Mouse (Mus musculus) left cerebral cortex, postnatal 25 days (tissue): ENCODE data around the gene Mmd. TPM values are rescaled to one million over a fixed set of nuclear protein-coding genes. Genes with fewer than 3 reads are reported as not detected.
"Not testable (repeated sequence)": the region's sequence is repeated elsewhere in the genome, so short reads cannot be mapped to it uniquely, and the experiment has no call there.

Experiments
- DNase-seq, 2 experiments: peaks; one replicate each; pipeline ENCODE4 v3.0.0; 2022; ENCODE audit warnings: low spot score in 2 of 2, mixed read lengths in 1 of 2
- intact Hi-C: fragments of 180-260 bp; cut with DNase I; formaldehyde crosslinking; loops from one replicate; pipeline ENCODE4 v1.15.1; 2025
- total RNA-seq, 2 experiments: library from RNA; stranded (reverse); gene quantifications; 2 replicates each; pipeline ENCODE4 v1.2.3; 2021

The Mmd gene
- total RNA-seq, 2 experiments from 2014 or later: 227 to 240 TPM

DNA sequence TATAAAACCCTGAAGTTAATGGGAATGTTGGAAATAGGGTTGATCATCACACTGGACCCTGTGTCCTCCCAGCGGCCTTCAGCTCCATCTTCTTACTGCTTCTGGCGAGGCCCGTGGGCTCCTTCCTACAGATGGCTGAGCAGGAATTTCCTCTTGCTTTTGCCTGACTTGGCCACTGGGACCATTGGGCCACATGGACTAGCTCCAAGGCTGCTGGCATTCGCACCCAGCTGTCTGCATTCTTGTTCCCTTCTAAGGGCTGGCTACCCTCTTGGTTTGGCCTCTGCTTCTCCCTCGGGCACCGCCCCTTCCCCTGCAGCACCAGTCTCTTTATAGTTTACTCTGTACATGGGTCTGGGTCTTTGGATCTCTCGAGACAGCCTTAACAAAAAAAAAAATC, 26.4 kb downstream of the Mmd start:
- no peak for DNase-seq
- intact Hi-C loops: no loop called here

DNA sequence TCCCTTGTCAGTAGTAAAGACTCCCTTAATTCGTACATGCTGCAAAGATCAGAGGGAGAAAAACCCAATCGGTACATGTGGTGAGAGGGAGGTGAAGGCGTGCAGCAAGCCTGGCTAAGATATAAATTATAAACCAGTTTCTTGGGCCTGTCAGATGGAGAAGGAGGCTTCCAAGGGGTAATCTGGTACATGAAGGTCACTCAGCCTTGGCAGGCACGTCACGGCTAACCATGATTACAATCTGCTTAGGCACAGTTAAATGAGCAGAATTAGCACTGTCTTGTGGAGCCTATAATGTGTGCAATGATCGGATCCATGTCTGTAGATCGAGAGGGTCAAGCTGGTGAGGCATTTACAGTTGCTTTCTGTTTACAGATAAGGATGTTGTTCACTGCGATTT, 26.9 kb downstream of the Mmd start:
- intact Hi-C loops: no loop called here
- no peak for DNase-seq

DNA sequence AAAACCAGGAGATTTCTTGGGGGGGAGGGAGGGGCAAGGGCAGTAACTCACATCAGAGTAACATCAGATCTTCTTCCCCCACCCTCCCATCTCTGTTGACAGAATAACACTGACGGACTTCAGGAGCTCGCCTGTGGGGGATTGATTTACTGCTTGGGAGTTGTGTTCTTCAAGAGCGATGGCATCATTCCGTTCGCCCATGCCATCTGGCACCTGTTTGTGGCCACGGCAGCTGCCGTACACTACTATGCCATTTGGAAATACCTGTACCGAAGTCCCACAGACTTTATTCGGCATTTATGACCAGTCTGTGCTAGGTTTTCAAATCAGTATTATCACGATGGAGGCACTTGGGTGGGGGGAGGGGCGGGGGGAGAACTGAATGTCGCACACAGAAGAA, 27.3 kb downstream of the Mmd start:
- no peak for DNase-seq
- intact Hi-C loops: no loop called here

DNA sequence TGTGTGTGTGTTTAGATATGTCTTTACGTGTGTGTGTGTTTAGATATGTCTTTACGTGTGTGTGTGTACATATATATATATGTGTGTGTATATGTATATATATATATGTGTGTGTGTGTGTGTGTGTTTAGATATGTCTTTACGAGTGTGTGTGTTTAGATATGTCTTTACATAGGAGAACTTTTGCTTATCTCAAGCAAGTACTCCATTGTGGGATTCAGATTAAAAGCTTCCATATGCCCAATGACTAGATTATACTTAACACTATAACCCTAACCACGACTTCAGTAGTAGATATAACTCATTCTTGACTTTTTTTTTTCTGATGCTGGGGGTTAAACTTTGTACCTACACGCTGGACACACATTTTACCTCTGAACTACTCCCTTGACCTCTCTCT, 30.8 kb downstream of the Mmd start:
- intact Hi-C loops: no loop called here

DNA sequence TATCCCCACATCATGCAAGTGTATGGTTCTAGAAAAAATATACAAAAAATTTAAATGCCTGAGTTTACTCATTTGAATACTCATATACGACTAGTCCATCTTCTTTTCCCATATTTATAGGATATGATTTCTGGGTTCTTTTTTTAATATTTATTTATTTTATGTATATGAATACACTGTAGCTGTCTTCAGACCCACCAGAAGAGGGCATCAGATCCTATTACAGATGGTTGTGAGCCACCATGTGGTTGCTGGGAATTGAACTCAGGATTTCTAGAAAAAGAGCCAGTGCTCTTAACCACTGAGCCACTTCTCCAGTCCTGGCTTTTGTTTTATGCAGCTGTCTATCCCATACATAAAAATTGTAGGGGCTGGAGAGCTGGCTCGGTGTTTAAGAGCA, 32.7 kb downstream of the Mmd start:
- not testable (repeated sequence) for DNase-seq
- intact Hi-C loops: loop anchor here (2.0 kb wide), 1 partner anchor 33 kb away; the partner anchor contains the start of gene Mmd

More for the DNA sequence above, 30.8 kb downstream of the Mmd start:
- DNase-seq: no peak

DNA sequence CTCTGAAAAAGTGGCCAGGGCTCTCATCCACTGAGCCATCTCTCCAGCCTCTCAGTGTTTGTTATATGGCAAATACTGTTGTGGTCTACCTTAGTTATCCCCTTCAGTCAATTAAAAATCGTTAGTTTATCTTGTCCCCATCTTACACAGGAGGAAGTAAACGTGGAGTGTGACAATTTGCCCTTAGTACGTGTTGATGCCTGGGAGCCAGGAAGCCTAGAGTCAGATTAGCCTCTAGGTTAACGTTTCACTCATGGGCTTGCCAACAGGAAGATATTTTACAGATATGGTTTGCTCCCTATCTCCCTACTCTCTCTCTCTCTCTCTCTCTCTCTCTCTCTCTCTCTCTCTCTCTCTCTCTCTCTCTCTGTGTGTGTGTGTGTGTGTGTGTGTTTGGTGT, 33.9 kb downstream of the Mmd start:
- intact Hi-C loops: loop anchor here (1.0 to 2.0 kb wide), 2 partner anchors 28 to 34 kb away; partner anchors contain the start of gene Mmd
- DNase-seq: no peak

DNA sequence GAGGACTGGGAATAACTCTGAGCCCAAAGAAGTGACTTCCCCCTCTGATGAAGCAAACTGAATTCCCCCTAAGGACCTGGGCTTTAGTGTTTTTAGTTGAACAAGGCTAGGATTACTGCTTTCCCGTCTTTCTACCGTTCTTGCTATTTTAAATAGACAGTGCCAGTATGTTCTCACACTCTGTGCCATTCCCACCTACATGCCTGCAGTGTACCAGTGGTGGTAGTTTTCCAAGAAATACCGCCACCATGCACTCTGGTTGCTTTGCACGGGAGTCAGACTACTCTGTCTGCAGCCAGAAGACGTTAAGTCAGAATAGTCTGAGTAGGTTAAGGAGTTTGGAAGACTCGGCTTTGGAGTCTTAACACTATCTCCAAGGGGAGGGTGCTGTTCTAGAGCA, 34.3 kb downstream of the Mmd start:
- DNase-seq: peak; percentile 60 to 89
- intact Hi-C loops: loop anchor here (1.0 to 2.0 kb wide), 2 partner anchors 28 to 35 kb away; partner anchors contain the start of gene Mmd

DNA sequence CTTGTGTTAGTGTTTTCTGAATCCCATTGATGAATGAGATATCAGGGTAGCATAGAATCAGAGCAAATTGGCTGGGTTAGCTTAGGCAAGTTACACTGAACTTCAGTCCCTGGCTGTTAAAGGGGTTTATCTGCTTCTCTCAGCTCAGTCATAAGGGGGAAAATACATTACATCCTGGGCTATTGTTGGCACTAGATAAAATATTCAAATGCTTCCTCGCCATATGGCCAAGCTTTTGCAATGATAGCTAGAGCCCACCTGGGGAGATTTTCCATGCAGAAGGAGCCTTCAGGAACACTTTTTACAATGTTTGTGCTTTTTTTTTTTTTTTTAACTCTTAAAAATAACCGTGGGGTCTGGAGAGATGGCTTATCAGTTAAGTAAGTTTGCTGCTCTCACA, 34.8 kb downstream of the Mmd start:
- intact Hi-C loops: no loop called here

DNA sequence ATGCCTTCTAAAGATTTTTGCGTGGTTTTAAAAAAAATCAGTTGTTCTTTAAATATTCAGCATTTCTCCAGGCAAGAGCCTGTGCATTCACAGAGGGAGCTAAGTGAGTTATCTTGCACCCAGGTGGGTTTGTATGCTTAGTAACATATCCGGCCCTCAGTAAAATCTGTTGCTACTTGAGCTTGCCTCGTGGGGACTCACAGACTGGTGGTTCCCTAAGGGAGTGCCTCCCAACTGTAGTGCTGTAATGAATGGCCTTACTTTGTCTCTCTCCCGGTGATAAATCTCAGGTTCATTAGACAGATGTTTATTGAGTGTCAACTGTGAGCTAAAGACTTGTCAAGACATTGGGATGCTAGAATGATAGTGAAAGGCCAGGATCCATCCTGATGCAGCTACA, 35.4 kb downstream of the Mmd start:
- no peak for DNase-seq
- intact Hi-C loops: no loop called here

More for the DNA sequence above, 34.8 kb downstream of the Mmd start:
- DNase-seq: peak in 1 of 2 experiments; percentile 47

DNA sequence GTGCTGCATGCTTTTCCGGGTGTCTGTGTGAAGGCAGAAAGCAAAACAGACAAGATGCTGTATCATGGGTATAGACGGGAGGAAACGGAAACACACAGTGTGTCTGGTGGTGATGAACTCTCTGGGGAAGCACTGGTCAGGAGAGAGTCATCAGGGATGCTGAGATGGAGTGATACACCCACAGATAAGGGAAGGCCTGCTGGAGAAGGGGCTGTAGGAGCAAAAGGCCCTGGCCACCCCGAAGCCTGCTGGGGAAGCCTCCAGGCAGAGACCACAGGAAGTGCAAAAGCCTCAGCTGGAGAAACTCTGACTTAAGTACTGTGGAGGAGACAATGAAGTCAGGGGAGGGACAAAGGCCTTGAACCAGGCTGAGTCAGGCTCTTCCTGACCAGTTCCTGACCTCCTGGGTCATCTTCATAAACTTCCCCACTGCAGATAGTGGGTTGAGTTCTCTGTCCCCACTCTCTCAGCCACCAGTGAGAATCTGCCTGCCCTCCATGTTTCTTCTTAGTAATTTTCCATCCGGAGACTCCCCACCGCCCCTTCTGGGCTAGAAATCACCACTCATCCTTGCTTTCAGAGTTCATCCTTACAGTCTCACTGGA, 37.4 kb downstream of the Mmd start:
- intact Hi-C loops: no loop called here
- DNase-seq: no peak

DNA sequence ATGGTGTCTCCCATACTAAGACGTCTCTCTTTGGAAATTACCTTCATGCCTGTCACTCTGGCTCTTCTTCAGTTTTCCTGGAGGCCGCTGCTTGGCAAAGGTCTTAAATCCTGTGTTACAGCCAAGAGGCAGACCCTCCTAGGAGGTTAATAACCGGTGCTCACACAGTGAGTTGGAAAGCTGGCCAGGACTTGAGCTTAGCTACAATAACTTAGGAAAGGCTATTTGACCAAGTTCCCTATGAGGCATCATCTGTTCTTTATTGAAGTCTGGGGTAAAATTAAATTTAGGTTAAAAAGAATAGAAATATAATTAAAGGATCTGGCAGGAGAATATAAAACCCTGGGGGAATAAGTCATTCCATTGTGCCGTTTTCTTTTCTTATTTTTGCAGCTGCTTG, 41.9 kb downstream of the Mmd start:
- intact Hi-C loops: no loop called here

DNA sequence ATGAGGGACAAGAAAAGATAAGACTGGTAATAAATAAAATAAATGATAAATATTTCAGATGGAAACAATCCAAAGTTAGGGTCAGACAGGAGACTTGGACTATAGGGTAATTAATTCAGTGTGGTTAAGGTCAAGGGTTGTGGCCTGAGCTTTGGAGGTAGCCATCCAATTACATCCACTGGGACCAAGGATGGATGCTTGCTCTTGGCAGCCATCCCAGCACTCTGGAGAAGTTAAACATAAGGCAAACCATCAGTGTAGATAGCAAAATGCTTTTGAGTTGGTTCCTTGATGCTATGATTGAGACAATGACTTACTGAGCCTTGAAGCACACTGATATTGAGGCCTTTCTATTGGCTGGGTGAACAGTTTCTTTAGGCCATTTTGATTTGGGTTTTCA, 43.5 kb downstream of the Mmd start:
- intact Hi-C loops: no loop called here
- DNase-seq: no peak

More for the DNA sequence above, 41.9 kb downstream of the Mmd start:
- no peak for DNase-seq

DNA sequence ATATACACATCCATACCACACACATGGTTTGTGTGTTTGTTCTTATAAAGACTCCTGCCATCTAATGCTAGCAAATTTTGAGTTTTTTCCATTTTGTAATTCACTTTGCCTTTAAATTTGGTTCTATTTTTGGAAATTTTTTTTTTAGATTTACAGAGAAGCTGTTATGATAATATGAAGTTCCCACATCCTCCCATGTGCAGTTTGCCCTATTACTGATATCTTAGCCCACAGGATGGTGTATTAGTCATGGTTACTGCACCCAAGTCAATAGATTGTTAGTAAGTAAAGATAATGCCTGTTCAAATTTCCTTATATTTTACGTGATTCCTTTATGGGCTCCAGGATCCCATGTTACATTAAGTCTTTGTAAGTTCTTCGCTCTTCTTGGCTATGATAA, 45.4 kb downstream of the Mmd start:
- intact Hi-C loops: no loop called here
- DNase-seq: no peak

DNA sequence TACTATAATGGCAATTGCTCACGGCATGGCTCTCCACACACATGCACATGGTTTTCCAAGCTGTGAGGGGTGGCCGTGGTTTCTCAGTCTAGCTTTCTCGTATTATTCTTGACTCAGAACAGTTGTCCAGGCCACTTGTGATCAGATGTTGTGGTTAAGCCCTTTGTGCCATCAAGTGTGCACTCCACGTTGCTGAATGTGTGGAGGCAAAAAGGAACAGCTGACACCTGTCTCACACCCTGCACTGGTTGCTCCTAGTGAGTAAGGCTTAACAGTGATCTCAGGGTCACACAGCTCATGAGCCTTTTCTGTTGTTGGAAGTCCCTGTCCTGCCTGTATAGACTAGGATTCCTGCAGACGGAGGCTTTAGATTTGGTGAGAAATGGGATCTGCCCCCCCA, 56.8 kb downstream of the Mmd start:
- no peak for DNase-seq
- intact Hi-C loops: no loop called here

DNA sequence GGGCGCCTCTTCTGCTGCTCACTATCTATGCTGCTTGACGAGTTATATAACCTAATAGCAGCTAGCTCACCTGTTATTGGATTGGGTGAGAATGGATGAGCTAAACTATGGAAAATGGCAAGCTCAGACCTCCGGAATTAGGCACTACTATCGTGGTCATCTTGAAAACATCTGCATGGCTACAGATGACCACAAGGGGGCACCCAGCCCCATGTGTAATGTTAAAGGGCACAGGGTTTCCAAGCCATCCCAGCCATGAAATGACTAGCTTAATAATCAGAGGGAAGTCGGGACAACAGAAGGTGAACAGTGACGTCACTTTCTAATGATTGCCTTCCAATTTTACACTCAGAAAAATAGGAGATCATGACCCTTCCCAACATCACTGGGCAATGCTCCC, 57.7 kb downstream of the Mmd start:
- DNase-seq: peak; percentile 30 to 51
- intact Hi-C loops: no loop called here

DNA sequence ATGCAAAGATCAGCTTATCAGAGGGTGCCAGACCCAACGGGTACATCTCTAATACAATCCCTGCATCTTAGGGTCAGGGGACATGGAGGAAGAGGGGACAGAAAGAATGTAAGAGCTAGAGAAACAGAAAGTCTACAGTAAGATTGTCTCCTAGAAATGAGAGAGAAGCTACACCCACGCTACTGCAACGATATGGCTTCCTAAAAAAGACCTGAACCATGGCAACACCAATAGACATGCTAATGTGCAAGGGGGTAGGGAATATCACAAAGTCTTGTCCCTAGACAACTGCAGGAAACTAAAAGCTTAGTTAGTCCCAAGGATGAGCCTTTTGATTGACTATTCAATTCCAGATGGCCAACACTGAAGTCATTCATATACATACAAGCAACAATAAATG, 65.3 kb downstream of the Mmd start:
- peak in 1 of 2 experiments; percentile 74 for DNase-seq
- intact Hi-C loops: loop anchor here (5.0 kb wide), 3 partner anchors 53 to 303 kb away; no protein-coding TSS in a partner anchor

DNA sequence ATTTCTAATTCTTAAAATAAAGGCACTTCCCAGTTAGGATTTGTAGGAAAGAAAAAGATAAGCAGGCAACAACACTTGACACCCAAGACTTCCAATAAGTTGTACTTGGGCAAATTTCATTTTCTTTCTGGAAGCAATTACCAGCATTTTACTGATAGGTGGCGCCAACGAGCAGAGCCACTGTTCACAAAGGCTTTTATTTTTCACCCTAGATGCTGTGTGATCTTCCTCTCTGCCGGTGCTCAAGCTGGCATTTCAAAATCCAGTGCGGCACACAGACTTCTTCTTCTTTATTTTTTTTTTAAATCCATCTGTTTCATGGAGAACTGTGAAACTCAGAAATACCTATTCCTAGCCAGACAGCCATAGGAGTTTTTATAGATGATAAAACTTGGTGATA, 68.2 kb downstream of the Mmd start:
- peak; percentile 72 to 86 for DNase-seq
- intact Hi-C loops: loop anchor here (2.0 to 5.0 kb wide), 4 partner anchors 50 to 300 kb away; no protein-coding TSS in a partner anchor

DNA sequence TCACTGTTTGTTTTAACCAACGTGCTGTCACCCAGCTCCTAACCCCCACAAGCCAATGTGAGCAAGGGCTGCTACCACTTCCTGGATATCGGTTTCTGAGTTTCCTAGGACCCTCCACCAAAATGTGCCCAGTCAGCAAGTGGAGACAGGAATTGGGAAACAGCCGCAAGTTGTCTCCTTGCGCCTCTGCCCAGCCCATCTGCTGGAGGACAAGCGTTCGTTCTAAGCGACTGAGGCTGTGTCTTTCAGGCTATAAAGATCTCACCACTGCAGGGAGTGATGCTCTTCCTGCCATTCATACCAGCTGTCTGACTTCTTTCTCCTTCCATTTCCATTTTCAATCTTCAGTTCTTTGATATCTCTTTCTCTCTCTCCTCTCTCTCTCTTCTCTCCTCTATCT, 71.7 kb downstream of the Mmd start:
- no peak for DNase-seq
- intact Hi-C loops: no loop called here

DNA sequence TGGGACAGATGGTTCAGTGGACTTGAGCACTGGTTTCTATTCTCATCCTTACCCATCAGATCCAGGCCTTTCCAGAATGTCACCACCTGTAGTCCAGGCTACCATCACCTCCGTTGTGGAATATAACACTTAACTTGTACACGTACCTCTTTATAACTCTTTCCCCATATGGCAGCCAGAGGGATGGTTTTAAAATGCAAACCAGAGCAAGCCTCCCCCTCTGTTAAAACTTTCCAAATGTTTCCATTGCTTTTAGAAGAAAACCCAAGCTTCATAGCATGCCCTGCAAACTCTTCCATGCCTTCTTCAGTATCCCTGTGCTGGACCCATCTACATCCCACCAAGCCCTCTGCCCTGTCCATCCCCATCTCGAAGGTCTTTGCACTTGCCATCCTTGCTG, 75.3 kb downstream of the Mmd start:
- DNase-seq: peak in 1 of 2 experiments; percentile 62
- intact Hi-C loops: no loop called here

DNA sequence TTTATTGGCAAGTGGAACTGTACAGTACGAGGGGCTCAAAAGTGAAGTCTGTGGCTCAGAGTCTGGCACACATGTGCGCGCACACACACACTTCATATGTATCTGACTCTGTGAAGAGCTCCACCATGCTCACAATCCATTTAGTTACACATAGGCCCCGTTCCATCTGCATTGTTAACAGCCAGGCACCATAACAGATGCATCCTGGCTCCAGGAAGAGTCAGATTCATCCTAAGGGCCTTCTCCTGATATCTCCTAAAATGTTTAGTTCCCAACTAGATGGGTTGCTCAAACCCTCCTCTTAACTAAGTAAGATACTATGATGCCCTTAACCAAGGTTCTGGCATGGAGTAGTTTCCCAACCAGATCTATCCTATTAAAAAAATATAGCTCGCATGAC, 76.9 kb downstream of the Mmd start:
- DNase-seq: no peak
- intact Hi-C loops: no loop called here

DNA sequence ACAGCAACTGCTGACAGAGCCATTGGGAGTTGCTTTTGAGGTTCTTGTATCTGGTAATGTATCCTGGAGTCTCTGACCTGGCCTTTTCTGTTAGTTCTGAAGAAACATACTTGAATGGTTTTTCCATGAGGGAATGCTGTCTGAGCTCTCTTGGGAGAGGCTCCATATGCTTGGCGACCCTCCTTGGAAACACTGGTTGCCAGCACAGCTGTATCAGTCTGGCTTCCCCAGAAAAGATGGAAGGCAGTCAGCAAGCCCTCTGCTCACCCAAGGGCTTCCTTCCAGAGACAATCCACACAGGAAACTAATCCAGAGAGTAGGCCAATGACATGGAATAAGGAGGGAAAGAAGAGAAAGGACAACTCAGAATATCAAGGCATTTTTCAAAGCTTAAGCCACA, 77.6 kb downstream of the Mmd start:
- intact Hi-C loops: no loop called here
- DNase-seq: no peak
